Mouse (Mus musculus): ENCODE results near the gene Cct5. TPM values are rescaled to one million over a fixed set of nuclear protein-coding genes. Genes with fewer than 3 reads are reported as not detected.

Cct5 gene
- polyA plus RNA-seq, 1 experiment from 2014 or later = 695 TPM

DNA sequence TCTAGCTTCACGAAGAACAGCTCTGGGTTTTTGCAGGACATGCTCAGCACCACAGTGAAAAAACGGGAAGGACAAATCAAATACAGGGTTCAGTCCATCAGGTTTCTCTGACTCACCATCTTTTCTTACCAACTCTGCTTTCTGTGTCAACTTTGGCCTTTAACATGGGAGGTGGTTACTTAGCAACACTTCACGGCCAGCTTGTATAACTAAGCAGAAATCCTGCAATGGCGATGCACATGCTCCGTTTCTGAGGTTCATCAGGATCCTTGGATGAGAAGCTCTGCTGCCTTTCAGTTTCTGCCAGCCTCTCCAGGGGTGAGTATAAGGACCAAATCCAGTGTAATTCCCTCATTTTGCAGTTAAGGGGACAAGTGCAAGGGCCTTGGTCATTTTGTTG is 36.4 kb downstream of the Cct5 start, which contains the start of gene Cmbl:
Cmbl (plus strand) TSS at position 206 of the 400 bp plus-strand sequence.
- Histone ChIP-seq H3K27me3 (ENCODE audit: control insufficient read depth, insufficient read depth, low read length) (no peaks in the 10 kb centered on the region), H3K4me2 (ENCODE audit: low read depth, low read length, severe bottlenecking) (no peak within 1 kb of the TSS), H3K4me3 (ENCODE audit: low read depth, low read length) (no peak within 1 kb of the TSS), H3K27ac (ENCODE audit: low read depth, low read length) (no peak within 1 kb of the TSS), H3K36me3 (ENCODE audit: control insufficient read depth, insufficient read depth, low read length) (no peaks in the 10 kb centered on the region), H3K9me3 (ENCODE audit: control insufficient read depth, low read length) (no peaks in the 10 kb centered on the region), H3K4me1 (replicated peaks; ENCODE audit: control insufficient read depth, insufficient read depth, low read length) (no peaks in the 10 kb centered on the region), H3K9ac (ENCODE audit: low read length) (no peak within 1 kb of the TSS)
- 81% methylated on average over 5 of the region's 5 CpGs for WGBS
- ATAC-seq (replicated peaks; ENCODE audit: low FRiP score) (no peak), DNase-seq (ENCODE audit: low spot score) (no peak)

DNA sequence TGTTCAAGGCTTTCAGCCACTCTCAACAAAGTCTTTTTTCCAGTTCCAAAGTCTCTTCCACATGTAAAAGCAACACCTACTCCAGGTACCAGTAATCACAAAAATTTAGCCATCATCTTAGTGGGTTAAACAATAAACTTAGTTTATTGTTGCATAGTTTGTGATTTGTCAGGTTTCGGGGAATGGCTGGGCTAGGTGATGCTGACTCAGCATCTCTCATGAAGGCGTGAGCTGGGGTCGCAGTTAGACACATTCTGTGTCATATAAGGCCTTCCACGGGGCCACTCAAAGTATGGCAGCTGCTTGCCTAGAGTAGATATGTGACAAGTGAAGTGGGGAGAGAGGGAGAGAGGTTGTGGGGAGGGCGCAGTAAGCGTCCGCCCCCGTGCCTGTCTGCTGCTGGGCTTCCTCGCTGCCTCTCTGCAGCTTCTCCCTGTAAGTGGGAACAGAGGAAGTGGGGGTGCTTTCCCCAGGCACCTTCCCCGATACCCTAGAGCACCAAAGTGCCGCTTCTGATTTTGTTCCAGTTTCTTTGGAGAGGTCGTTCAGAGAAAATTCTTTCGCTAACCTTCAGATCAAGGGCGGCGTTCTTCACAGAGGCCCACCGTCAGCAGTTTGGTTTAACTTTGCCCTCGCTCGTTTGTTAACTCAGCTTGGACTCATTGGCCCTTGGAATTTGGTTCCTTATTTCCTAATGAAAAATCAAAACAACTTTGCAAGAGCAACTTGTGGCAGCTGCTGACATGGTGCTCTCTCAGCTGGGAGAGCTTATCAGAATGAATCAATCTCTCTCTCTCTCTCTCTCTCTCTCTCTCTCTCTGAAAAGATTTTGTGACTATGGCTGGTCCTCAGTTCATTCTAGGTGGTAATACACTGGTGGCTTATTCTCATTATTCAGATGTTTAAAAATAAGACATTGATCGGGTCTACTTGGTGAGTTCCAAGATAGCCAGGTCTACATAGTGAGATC is 37.7 kb downstream of the Cct5 start:
- H3K27ac ChIP-seq (ENCODE audit: low read depth, low read length) = no peak overlapping the region
- no peak overlapping the region for H3K4me2 ChIP-seq (ENCODE audit: low read depth, low read length, severe bottlenecking)
- no peaks in the 10 kb centered on the region for H3K4me1 ChIP-seq (replicated peaks; ENCODE audit: control insufficient read depth, insufficient read depth, low read length)
- H3K9me3 ChIP-seq (ENCODE audit: control insufficient read depth, low read length) = no peaks in the 10 kb centered on the region
- H3K9ac ChIP-seq (ENCODE audit: low read length) = no peak overlapping the region
- no peaks in the 10 kb centered on the region for H3K27me3 ChIP-seq (ENCODE audit: control insufficient read depth, insufficient read depth, low read length)
- no peak for ATAC-seq (replicated peaks; ENCODE audit: low FRiP score)
- H3K4me3 ChIP-seq (ENCODE audit: low read depth, low read length) = no peak overlapping the region
- DNase-seq (ENCODE audit: low spot score) = no peak
- H3K36me3 ChIP-seq (ENCODE audit: control insufficient read depth, insufficient read depth, low read length) = no peaks in the 10 kb centered on the region
- 78% methylated on average over 19 of the region's 19 CpGs for WGBS

DNA sequence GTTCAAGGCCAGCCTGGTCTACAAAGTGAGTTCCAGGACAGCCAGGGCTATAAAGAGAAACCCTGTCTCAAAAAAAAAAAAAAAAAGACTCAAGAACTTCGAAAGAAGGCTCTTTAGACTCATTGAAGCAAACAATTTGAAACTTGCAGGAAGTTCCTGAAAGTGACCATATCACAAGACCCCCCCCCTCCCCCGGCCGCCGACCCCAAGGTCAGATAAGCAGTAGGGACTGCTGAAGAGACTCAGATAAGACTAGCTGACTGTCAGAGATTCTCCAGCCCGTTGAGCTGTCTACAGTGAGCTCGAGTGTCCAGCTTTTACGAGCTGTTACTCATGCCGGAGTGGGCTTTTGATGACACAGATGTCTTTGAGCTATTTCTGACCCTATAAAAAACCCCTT is 38.8 kb downstream of the Cct5 start:
- no peak for DNase-seq (ENCODE audit: low spot score)
- H3K4me1 ChIP-seq (replicated peaks; ENCODE audit: control insufficient read depth, insufficient read depth, low read length) = no peaks in the 10 kb centered on the region
- H3K9ac ChIP-seq (ENCODE audit: low read length) = no peak overlapping the region
- ATAC-seq (replicated peaks; ENCODE audit: low FRiP score) = no peak
- no peak overlapping the region for H3K4me2 ChIP-seq (ENCODE audit: low read depth, low read length, severe bottlenecking)
- no peaks in the 10 kb centered on the region for H3K9me3 ChIP-seq (ENCODE audit: control insufficient read depth, low read length)
- H3K36me3 ChIP-seq (ENCODE audit: control insufficient read depth, insufficient read depth, low read length) = no peaks in the 10 kb centered on the region
- H3K27me3 ChIP-seq (ENCODE audit: control insufficient read depth, insufficient read depth, low read length) = no peaks in the 10 kb centered on the region
- 92% methylated on average over 8 of the region's 8 CpGs for WGBS
- no peak overlapping the region for H3K4me3 ChIP-seq (ENCODE audit: low read depth, low read length)
- no peak overlapping the region for H3K27ac ChIP-seq (ENCODE audit: low read depth, low read length)

DNA sequence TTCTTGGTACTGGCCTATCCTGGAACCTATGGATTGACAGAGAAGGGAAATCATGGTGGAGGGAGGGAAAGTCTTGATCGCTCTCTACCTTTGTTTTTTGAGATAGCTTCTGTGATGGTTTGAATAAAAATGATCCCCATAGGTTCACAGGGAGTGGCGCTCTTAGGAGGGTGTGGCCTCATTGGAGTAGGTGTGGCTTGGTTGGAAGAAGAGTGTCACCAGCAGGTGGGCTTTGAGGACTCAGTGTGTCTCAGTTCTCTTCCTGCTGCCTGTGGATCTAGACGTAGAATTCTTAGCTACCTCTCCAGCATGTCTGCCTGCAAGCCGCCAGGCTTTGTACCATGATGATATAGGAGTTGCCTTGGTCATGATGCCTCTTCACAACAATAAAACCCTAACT is 39.6 kb downstream of the Cct5 start:
- WGBS = 92% methylated on average over 4 of the region's 4 CpGs
- H3K36me3 ChIP-seq (ENCODE audit: control insufficient read depth, insufficient read depth, low read length) = no peaks in the 10 kb centered on the region
- H3K27ac ChIP-seq (ENCODE audit: low read depth, low read length) = no peak overlapping the region
- H3K4me2 ChIP-seq (ENCODE audit: low read depth, low read length, severe bottlenecking) = no peak overlapping the region
- ATAC-seq (replicated peaks; ENCODE audit: low FRiP score) (no peak), DNase-seq (ENCODE audit: low spot score) (no peak)
- no peaks in the 10 kb centered on the region for H3K9me3 ChIP-seq (ENCODE audit: control insufficient read depth, low read length)
- no peaks in the 10 kb centered on the region for H3K27me3 ChIP-seq (ENCODE audit: control insufficient read depth, insufficient read depth, low read length)
- H3K4me1 ChIP-seq (replicated peaks; ENCODE audit: control insufficient read depth, insufficient read depth, low read length) = no peaks in the 10 kb centered on the region
- no peak overlapping the region for H3K9ac ChIP-seq (ENCODE audit: low read length)
- no peak overlapping the region for H3K4me3 ChIP-seq (ENCODE audit: low read depth, low read length)

DNA sequence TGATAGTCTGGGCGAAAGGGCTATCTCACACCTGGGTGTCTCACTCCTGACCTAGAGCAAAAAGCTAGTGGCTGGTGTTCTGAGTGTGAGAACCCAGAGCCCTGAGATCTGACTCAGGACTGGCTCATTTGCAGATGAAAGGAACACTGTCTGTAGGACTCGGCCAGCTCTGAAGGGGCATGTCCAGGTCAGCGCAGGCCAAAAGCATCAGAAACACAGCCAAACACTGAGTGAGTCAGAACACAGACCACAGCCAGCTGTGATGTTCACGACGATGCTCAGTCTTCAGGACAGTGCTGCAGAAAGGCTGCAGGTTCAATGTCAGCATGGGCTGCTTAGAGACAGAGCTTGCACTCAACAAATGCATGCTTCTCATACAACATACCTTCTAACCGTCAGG is 40.2 kb downstream of the Cct5 start:
- Histone ChIP-seq H3K4me2 (ENCODE audit: low read depth, low read length, severe bottlenecking) (no peak overlapping the region), H3K36me3 (ENCODE audit: control insufficient read depth, insufficient read depth, low read length) (no peaks in the 10 kb centered on the region), H3K27ac (ENCODE audit: low read depth, low read length) (no peak overlapping the region), H3K4me3 (ENCODE audit: low read depth, low read length) (no peak overlapping the region), H3K27me3 (ENCODE audit: control insufficient read depth, insufficient read depth, low read length) (no peaks in the 10 kb centered on the region), H3K4me1 (replicated peaks; ENCODE audit: control insufficient read depth, insufficient read depth, low read length) (no peaks in the 10 kb centered on the region), H3K9me3 (ENCODE audit: control insufficient read depth, low read length) (no peaks in the 10 kb centered on the region), H3K9ac (ENCODE audit: low read length) (no peak overlapping the region)
- no peak for ATAC-seq (replicated peaks; ENCODE audit: low FRiP score)
- 80% methylated on average over 6 of the region's 6 CpGs for WGBS
- DNase-seq (ENCODE audit: low spot score) = no peak

DNA sequence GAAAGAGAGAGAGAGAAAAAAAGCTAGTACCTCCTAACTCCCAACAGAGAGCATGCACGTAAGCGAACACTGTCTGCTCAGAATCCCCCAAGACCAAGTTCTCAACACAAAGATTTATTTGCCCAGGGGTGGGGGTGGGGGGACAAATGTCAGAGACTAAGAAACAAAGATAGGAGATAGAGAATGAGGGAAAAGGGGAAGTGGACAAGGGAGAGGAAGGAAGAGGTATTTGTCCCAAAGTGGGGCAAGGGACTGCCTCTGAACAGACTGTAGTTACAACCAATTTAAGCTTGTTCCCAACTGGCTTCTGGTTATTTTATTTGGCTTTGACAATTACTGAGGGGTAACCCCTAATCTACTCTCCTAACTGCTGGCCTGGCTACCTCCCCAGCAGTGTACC is 46.7 kb downstream of the Cct5 start:
- Histone ChIP-seq H3K36me3 (ENCODE audit: control insufficient read depth, insufficient read depth, low read length) (no peaks in the 10 kb centered on the region), H3K27me3 (ENCODE audit: control insufficient read depth, insufficient read depth, low read length) (no peaks in the 10 kb centered on the region), H3K9ac (ENCODE audit: low read length) (no peak overlapping the region), H3K4me2 (ENCODE audit: low read depth, low read length, severe bottlenecking) (no peak overlapping the region), H3K27ac (ENCODE audit: low read depth, low read length) (no peak overlapping the region), H3K9me3 (ENCODE audit: control insufficient read depth, low read length) (no peaks in the 10 kb centered on the region), H3K4me1 (replicated peaks; ENCODE audit: control insufficient read depth, insufficient read depth, low read length) (no peaks in the 10 kb centered on the region), H3K4me3 (ENCODE audit: low read depth, low read length) (no peak overlapping the region)
- no peak for DNase-seq (ENCODE audit: low spot score)
- WGBS = 87% methylated on average over 2 of the region's 2 CpGs
- no peak for ATAC-seq (replicated peaks; ENCODE audit: low FRiP score)

DNA sequence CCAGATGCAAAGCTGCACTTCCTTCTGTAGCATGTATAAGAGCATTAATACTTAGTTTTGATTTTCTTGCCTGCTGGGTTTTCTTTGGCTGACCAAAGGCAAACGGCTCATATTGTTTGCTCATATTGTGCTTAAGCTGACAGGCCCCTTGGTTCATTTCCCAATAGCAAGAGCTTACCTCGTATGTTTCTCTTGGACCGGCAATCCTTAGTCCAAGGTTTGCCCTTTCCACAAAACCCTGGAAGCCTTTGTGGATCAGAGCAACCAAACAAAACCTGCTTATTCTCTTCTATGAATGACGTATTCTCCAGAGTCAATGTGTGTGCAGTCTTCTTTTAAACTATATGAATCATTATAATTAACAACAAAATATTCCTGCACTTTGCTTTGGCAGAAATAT is 51.2 kb downstream of the Cct5 start:
- Histone ChIP-seq H3K4me2 (ENCODE audit: low read depth, low read length, severe bottlenecking) (no peak overlapping the region), H3K4me3 (ENCODE audit: low read depth, low read length) (no peak overlapping the region), H3K27me3 (ENCODE audit: control insufficient read depth, insufficient read depth, low read length) (no peaks in the 10 kb centered on the region), H3K4me1 (replicated peaks; ENCODE audit: control insufficient read depth, insufficient read depth, low read length) (no peaks in the 10 kb centered on the region), H3K9ac (ENCODE audit: low read length) (no peak overlapping the region), H3K27ac (ENCODE audit: low read depth, low read length) (no peak overlapping the region), H3K9me3 (ENCODE audit: control insufficient read depth, low read length) (no peaks in the 10 kb centered on the region), H3K36me3 (ENCODE audit: control insufficient read depth, insufficient read depth, low read length) (no peaks in the 10 kb centered on the region)
- 82% methylated on average over 4 of the region's 4 CpGs for WGBS
- ATAC-seq (replicated peaks; ENCODE audit: low FRiP score) = no peak
- DNase-seq (ENCODE audit: low spot score) = no peak

DNA sequence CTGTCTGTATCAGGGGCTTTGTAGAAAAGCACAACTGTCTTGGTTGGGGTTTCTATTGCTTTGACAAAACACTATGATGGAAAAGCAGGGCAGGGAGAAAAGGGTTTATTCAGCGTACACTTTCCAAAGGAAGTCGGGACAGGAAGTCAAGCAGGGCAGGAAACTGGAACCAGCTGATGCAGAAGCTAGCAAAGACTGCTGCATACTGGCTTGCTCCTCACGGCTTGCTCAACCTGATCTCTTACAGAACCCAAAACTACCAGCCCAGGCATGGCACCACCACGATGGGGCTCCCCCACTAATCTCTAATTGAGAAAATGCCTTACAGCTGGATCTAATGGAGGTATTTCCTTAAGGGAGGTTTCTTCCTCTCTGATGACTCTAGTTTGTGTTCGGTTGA is 54.2 kb downstream of the Cct5 start:
- no peaks in the 10 kb centered on the region for H3K27me3 ChIP-seq (ENCODE audit: control insufficient read depth, insufficient read depth, low read length)
- H3K27ac ChIP-seq (ENCODE audit: low read depth, low read length) = no peak overlapping the region
- ATAC-seq (replicated peaks; ENCODE audit: low FRiP score) = no peak
- WGBS = 70% methylated on average over 5 of the region's 5 CpGs
- no peak overlapping the region for H3K4me3 ChIP-seq (ENCODE audit: low read depth, low read length)
- H3K4me1 ChIP-seq (replicated peaks; ENCODE audit: control insufficient read depth, insufficient read depth, low read length) = peaks cover under 1% of the 10 kb centered on the region; the same call in 1 of the 2 replicates
- no peaks in the 10 kb centered on the region for H3K36me3 ChIP-seq (ENCODE audit: control insufficient read depth, insufficient read depth, low read length)
- H3K9me3 ChIP-seq (ENCODE audit: control insufficient read depth, low read length) = no peaks in the 10 kb centered on the region
- no peak for DNase-seq (ENCODE audit: low spot score)
- no peak overlapping the region for H3K9ac ChIP-seq (ENCODE audit: low read length)
- H3K4me2 ChIP-seq (ENCODE audit: low read depth, low read length, severe bottlenecking) = no peak overlapping the region

DNA sequence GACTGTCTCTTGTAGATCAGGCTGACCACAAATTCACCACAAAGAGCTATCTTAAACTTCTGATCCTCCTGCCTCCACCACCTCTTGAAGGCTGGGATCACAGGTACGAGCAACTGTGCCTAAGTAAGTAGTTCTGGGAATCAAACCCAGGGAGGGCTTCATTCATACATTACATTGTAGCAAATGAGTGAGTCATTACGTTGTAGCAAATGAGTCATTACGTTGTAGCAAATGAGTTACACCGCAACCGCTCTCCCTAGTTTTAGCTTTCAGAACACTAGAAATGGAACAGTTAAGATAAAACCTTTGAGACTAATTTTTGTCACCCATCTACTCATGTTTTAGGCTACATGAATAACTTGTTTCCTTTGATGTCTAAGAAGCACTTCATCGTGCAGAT is 55.3 kb downstream of the Cct5 start:
- Histone ChIP-seq H3K36me3 (ENCODE audit: control insufficient read depth, insufficient read depth, low read length) (no peaks in the 10 kb centered on the region), H3K27ac (ENCODE audit: low read depth, low read length) (no peak overlapping the region)
- no peak for DNase-seq (ENCODE audit: low spot score)

More for the DNA sequence above, 55.3 kb downstream of the Cct5 start:
- Histone ChIP-seq H3K9me3 (ENCODE audit: control insufficient read depth, low read length) (no peaks in the 10 kb centered on the region), H3K4me2 (ENCODE audit: low read depth, low read length, severe bottlenecking) (no peak overlapping the region), H3K4me3 (ENCODE audit: low read depth, low read length) (no peak overlapping the region), H3K9ac (ENCODE audit: low read length) (no peak overlapping the region), H3K4me1 (replicated peaks; ENCODE audit: control insufficient read depth, insufficient read depth, low read length) (peaks cover 9% of the 10 kb centered on the region), H3K27me3 (ENCODE audit: control insufficient read depth, insufficient read depth, low read length) (no peaks in the 10 kb centered on the region)
- 86% methylated on average over 6 of the region's 6 CpGs for WGBS
- no peak for ATAC-seq (replicated peaks; ENCODE audit: low FRiP score)

All from forebrain, embryonic 11.5 days (tissue).